Mouse (Mus musculus) thymus, postnatal 25 days (tissue): ENCODE results near the gene Foxp1.
A peak's percentile ranks its signal among the peaks of the same experiment; 100 is the strongest.

Experiments used
- DNase-seq: peaks from one replicate; pipeline ENCODE4 v3.0.0; 2022

Foxp1 gene

DNA sequence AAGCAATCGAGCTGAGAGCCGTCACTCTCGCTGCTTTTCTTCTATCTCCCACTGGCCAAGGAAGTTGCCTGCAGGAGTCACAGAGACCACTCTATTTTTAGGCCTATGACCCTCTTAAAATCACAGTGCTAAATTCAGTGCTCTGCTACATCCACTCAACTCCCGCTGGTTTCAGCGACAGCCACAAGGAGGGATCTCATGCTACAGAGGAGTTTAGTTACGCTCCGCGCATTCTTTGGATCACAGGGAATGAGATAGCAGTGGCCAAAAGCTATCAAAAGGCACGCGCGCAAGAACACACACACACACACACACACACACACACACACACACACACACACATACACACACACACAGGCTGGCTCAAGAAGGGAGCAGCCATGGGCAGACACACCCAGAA lies 321.9 kb downstream of the Foxp1 start:
- no peak for DNase-seq

DNA sequence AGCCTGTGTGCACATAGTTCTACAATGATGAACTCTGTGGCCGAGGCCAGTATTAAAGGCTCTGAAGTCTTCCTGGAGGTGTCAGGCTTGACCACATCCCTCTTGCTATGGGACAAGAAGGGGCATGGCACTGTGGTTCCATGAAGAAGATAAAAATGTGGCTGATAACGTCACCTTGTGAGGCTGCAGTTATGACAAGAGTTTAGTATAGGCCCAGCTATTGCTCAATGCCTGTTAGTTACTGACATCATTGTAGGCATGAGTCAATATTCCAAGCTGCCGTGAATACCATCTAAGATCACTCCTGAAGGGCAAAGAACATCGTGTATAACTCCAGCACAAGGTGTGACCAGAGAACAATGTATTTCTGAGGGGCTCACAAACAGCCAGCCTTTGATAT lies 323.2 kb downstream of the Foxp1 start:
- DNase-seq = no peak

GRCm38 (mm10) chr6:99193697-99194096 lies 328.8 kb downstream of the Foxp1 start:
- DNase-seq = no peak

- no peak for DNase-seq
These were observed 330.8 kb downstream of the Foxp1 start for GRCm38 (mm10) chr6:99191636-99192137.

- no peak for DNase-seq
These were observed 331.4 kb downstream of the Foxp1 start for GRCm38 (mm10) chr6:99191041-99191635.

DNA sequence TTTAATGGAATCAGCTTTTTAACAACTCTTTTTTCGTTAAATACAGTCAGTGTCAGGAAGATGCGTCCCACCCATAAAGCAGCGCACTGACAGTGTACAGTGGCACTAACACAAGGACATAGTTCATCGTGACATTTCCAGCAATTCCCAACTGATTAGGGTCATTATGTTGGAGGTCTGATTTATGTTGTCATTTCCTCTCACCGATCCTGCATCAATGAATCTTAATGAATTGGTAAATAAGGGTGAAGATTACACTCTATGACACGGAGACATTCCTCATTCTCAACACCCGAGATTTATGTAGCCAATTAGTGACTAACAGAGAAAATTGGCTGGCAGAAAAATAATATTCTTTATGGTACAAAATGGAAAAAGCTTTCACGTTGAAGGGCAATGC lies 332.6 kb downstream of the Foxp1 start:
- DNase-seq = no peak

DNA sequence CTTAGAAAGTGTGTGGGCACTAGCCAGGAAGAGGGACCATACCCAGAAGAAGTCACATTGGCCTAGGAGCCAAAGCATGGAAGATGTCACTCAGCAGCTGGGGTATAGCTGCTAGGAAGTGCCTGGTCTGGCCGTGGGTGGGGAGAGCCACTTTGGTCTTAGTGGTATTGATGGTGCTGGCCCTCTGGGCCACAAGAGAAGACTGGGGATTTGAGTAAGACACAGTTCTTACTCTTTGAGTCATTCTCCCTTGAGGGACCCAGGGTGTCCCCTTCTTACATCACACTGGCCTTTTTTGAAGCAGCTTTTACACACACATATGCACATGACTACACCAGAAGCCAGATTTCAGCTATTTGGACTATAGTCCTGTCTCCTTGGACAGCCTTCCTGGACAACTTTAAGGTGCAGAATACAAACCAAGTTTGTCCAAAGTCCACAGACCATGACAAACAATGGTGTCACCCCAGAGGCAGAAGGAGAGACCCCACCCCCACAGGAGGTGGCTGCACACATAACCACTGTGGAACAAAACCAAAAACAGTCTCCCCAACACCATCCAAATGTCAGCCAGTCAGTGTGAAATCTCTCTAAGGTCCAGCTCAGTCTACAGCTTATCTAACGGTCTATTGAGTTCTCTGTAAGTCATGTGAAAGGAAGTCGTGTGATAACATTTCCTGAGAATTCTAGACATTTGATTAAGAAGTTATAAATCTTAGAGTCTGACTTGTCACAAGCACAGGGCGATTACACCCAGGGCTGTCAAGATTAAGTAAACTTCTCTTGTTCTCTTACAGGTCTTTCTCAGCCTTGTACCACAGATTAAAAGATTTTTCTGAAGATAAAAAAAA lies 333.9 kb downstream of the Foxp1 start:
- DNase-seq = no peak

DNA sequence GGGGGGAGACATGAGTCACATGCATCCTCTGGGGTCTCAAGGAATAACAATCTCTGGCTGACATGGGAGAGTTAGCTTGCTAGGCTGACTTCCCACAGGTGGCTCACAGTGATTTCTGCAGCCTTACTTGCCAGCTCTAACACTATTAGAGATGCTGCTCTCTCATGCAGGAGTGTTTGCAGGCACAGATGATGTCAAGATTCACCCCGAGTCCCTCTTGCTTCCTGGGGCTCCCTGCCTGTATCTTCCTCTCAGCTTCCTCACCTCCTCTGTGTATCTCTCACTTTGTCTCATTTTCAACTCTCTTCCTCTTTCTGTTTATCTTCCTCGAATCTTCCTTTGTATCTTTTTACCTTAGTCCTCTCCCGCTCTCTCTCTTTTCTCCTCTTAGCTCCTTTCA lies 334.6 kb downstream of the Foxp1 start:
- no peak for DNase-seq

GRCm38 (mm10) chr6:99187415-99187814 lies 335.1 kb downstream of the Foxp1 start:
- DNase-seq = no peak

GRCm38 (mm10) chr6:99186569-99186968 lies 336.0 kb downstream of the Foxp1 start:
- DNase-seq = no peak

DNA sequence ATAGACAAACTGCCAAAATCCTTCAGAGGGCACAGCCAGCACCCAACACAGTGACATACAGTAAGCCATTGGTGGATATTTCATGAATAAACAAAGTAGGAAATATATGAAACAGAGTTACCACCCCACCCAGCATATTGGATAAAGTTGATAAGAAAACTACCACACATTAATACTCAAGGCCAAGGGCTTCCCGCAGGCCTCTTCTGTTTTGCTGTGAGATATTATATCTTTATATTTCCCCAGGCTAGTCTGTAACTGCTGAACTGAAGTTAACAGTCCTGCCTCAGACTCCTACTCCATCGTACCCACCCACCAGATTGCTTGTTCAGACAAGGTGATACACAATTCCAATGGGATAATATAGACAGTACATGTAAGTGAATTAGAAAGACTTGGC lies 336.7 kb downstream of the Foxp1 start:
- no peak for DNase-seq

- DNase-seq = no peak
These were observed 338.5 kb downstream of the Foxp1 start for GRCm38 (mm10) chr6:99184051-99184450.

DNA sequence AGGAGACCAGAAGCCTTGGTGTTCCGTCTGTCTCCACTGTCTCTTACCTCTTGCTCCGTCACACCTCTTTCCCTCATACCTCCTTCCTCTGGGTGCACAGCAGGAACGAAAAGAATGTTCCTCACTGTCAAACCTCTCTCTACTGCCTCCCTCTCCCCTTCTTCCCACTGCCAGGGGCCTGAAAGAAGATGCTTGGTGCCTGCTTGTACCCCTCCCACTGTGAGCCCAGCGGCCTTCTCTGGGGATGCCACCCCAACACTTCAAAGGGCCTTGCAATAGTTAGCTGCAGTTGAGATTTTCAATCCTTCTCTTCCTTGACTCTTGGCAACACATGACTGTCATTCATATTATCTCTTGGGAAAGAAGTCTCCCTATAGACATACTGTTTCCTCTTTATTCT lies 339.7 kb downstream of the Foxp1 start:
- DNase-seq = no peak

- DNase-seq = no peak
These were observed 346.3 kb downstream of the Foxp1 start for GRCm38 (mm10) chr6:99176216-99176615.

DNA sequence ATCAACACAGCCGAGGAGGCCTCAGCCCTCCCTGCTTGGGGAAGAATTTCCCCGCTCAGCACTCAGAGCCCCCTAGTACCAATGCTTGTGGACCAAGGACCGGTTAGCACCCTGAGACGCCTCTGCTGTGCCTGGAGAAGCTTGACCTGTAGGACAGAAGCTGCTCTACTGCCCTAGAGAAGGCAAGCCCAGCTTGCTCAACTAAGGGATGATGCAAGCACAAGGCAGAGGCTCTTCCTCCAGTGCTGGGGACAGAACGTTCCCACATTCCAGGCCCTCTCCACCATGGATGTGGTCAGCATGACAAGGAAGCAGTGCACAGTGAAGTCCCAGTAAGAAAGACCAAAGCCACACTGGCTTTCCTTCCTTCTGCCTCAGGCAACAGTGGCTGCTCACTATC lies 347.1 kb downstream of the Foxp1 start:
- DNase-seq = no peak

DNA sequence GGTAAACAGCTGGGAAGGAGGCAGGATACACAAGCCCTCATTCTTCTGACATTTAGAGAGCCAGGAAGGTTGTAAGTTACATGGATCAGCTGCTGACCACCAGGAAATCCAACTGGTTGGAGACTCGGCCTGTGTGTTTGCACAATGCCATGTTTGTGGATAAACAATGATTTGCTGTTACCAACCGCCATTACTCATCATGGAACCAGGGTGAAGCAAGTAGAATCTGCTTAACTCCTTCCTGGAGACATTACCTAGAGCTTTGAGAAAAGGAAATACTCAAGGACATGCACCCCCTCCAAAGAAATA lies 348.7 kb downstream of the Foxp1 start:
- no peak for DNase-seq

GRCm38 (mm10) chr6:99173066-99173901 lies 349.2 kb downstream of the Foxp1 start:
- DNase-seq = no peak

- no peak for DNase-seq
These were observed 349.9 kb downstream of the Foxp1 start for GRCm38 (mm10) chr6:99172589-99172986.

DNA sequence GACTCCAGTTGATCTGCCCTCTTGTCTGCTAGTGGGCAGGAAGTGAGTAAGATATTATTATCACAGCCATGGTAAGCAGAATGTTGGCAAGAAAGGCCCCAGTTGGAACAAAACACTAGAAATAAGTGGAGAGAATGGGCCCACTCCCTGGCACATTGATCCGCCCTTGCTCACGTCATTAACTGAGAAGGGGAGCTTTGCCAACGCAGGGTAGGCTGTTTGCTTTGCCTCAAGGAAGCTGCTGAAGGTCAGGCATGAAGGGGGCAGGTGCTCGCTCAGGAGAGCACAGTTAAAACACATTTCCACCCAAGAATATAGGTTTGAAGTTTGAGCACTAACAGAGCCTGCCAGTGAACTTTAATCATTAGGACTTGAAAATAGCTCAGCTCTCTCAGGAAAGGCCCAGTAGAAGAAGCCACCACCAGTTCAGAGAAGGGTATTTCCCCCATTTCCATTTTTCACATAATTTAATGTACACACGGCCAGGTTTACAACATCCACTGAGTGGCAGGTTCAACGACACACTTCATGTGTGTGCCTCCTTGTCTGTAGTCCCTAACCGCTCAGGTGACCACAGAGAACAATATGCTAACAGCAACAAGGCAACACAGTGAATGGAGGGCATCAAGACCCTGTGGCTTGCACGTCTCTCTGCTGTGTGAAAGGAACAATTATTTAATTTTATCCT lies 350.5 kb downstream of the Foxp1 start:
- DNase-seq = no peak

DNA sequence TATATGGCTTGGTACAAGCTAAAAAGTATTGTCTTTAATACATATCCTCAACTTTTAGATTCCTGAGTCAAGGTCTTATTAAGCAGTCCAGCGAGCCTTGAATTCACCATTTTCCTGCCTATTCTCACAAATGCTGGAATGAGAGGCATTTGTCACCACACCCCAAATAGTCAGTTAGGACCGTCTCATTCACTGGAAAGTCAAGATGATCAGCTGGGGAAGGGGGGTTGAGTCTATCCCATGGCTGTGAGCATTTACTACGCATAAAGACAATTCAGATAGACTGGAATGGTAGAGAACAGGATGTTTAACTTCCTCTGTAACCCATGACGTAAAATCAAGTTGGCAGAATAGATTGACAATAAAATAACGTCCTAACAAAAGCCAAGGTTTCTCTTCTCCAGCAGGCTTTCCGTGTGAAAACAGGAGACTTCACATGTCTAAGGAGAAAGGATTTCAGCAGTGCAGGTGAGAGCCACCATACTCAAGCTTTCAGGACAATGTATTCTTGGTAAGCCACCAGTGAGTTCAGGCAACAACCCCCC lies 351.2 kb downstream of the Foxp1 start:
- DNase-seq = no peak

- DNase-seq = no peak
These were observed 353.8 kb downstream of the Foxp1 start for GRCm38 (mm10) chr6:99168727-99169126.

DNA sequence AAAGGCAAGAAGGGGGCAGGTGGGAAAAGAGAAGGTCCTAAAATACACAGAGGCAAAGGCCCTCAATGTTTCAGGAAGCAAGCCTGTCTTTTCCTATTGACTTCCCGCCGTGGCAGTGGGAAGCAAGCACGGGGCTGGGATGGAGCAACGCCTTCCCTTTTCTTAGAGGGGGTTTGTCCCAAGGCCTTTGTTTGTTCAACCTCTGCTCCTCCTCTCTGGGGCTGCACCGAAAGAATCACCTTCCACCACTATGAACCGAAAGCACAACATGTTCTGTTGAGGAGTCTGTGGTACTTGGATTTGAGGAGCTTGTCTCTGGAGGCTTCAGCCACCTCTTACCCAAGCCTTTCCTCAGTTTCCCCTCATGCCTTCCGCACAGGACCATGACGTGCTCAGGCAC lies 355.5 kb downstream of the Foxp1 start:
- no peak for DNase-seq

- peak; percentile 15 for DNase-seq
These were observed 356.4 kb downstream of the Foxp1 start for GRCm38 (mm10) chr6:99166169-99166568.
